Mouse (Mus musculus): ENCODE measurements around the gene Fam174a.

Fam174a gene

GRCm38 (mm10) chr1:95313393-95314228 is at the start of gene Fam174a:
Gene Fam174a (plus strand): TSS chr1:95313623.
- DNase-seq (ENCODE audit: low spot score in 2 of 2) = peak; percentile 90 to 92

GRCm38 (mm10) chr1:95263843-95264242 is 49.6 kb upstream of the Fam174a start:
- DNase-seq (ENCODE audit: low spot score in 2 of 2) = no peak

GRCm38 (mm10) chr1:95267950-95268724 is 45.3 kb upstream of the Fam174a start:
- DNase-seq (ENCODE audit: low spot score in 2 of 2) = peak; percentile 6 to 7

- DNase-seq (ENCODE audit: low spot score in 2 of 2) = no peak
These were observed 40.1 kb upstream of the Fam174a start for GRCm38 (mm10) chr1:95273321-95273720.

GRCm38 (mm10) chr1:95308324-95308723 is 5.1 kb upstream of the Fam174a start:
- DNase-seq (ENCODE audit: low spot score in 2 of 2) = no peak

- no peak for DNase-seq (ENCODE audit: low spot score in 2 of 2)
These were observed 769 bp downstream of the Fam174a start for GRCm38 (mm10) chr1:95314229-95314555.

- DNase-seq (ENCODE audit: low spot score in 2 of 2) = peak; percentile 16 to 17
These were observed 2.6 kb downstream of the Fam174a start for GRCm38 (mm10) chr1:95315981-95316380.

GRCm38 (mm10) chr1:95322219-95322618 is 8.8 kb downstream of the Fam174a start:
- DNase-seq (ENCODE audit: low spot score in 2 of 2) = no peak

- DNase-seq (ENCODE audit: low spot score in 2 of 2) = no peak
These were observed 9.6 kb downstream of the Fam174a start for GRCm38 (mm10) chr1:95323004-95323403.

GRCm38 (mm10) chr1:95326856-95327255 is 13.4 kb downstream of the Fam174a start:
- no peak for DNase-seq (ENCODE audit: low spot score in 2 of 2)

- DNase-seq (ENCODE audit: low spot score in 2 of 2) = no peak
These were observed 26.2 kb downstream of the Fam174a start for GRCm38 (mm10) chr1:95339618-95340017.

- DNase-seq (ENCODE audit: low spot score in 2 of 2) = peak; percentile 11 to 19
These were observed 28.8 kb downstream of the Fam174a start for GRCm38 (mm10) chr1:95342242-95342641.

GRCm38 (mm10) chr1:95343585-95344485 is 30.4 kb downstream of the Fam174a start:
- no peak for DNase-seq (ENCODE audit: low spot score in 2 of 2)

- DNase-seq (ENCODE audit: low spot score in 2 of 2) = no peak
These were observed 40.7 kb downstream of the Fam174a start for GRCm38 (mm10) chr1:95354146-95354545.

GRCm38 (mm10) chr1:95356904-95357303 is 43.5 kb downstream of the Fam174a start:
- DNase-seq (ENCODE audit: low spot score in 2 of 2) = no peak

GRCm38 (mm10) chr1:95363692-95364091 is 50.3 kb downstream of the Fam174a start:
- no peak for DNase-seq (ENCODE audit: low spot score in 2 of 2)

GRCm38 (mm10) chr1:95366616-95367373 is 53.4 kb downstream of the Fam174a start:
- no peak for DNase-seq (ENCODE audit: low spot score in 2 of 2)

GRCm38 (mm10) chr1:95367748-95368147 is 54.3 kb downstream of the Fam174a start:
- no peak for DNase-seq (ENCODE audit: low spot score in 2 of 2)

- no peak for DNase-seq (ENCODE audit: low spot score in 2 of 2)
These were observed 62.0 kb downstream of the Fam174a start for GRCm38 (mm10) chr1:95375443-95375842.

- DNase-seq (ENCODE audit: low spot score in 2 of 2) = no peak
These were observed 67.6 kb downstream of the Fam174a start for GRCm38 (mm10) chr1:95381028-95381427.
